Mouse (Mus musculus) G1E (cell line): ENCODE measurements around the gene Tbl1x.

Experiments used
- CTCF ChIP-seq: IDR thresholded peaks from 2 replicates; pipeline ENCODE4 v1.5.1; 2012; ENCODE audit warnings: low read depth, low read length, inconsistent platforms, mixed read lengths
- GATA1 ChIP-seq: IDR thresholded peaks from 2 replicates; pipeline ENCODE4 v1.6.1; 2012; ENCODE audit warnings: borderline replicate concordance, low read length, inconsistent platforms, mixed read lengths
- POLR2AphosphoS5 ChIP-seq: IDR thresholded peaks from 2 replicates; pipeline ENCODE4 v1.6.1; 2012; ENCODE audit warnings: low read depth, low read length, inconsistent platforms; ENCODE audit not compliant: insufficient replicate concordance
- TAL1 ChIP-seq: conservative IDR thresholded peaks from 2 replicates; pipeline ENCODE4 v1.6.1; 2012; ENCODE audit warnings: low read depth, low read length, inconsistent platforms, mixed read lengths

- TF ChIP-seq CTCF (no peak), TAL1 (no peak), GATA1 (no peak), POLR2AphosphoS5 (no peak)
Measured at GRCm38 (mm10) chrX:77607488-77607887, 96.7 kb downstream of the Tbl1x start.
